Mouse (Mus musculus) cerebellum, adult 2 months (tissue): ENCODE data around the gene Hsd11b1. TPM values are rescaled to one million over a fixed set of nuclear protein-coding genes. Genes with fewer than 3 reads are reported as not detected.

ENCODE experiments used
- DNase-seq, 2 experiments: peaks; one replicate each; pipeline ENCODE4 v3.0.0; 2021
- H3K27ac ChIP-seq: fragments of 200-500 bp; 2 replicates; pipeline ENCODE4 v1.5.1; 2012; ENCODE audit warnings: low read length, control low read depth, inconsistent platforms; ENCODE audit not compliant: insufficient read depth
- H3K27me3 ChIP-seq: fragments of 200-500 bp; 2 replicates; pipeline ENCODE4 v1.6.1; 2012; ENCODE audit warnings: inconsistent platforms, mild to moderate bottlenecking, low read length, moderate library complexity; ENCODE audit not compliant: control insufficient read depth, insufficient read depth
- H3K4me1 ChIP-seq: fragments of 200-500 bp; 2 replicates; pipeline ENCODE4 v1.6.1; 2011; ENCODE audit warnings: low read length; ENCODE audit not compliant: control insufficient read depth, insufficient read depth
- H3K4me3 ChIP-seq: fragments of 200-500 bp; replicated peaks from 2 replicates; pipeline ENCODE3; 2011; ENCODE audit warnings: mild to moderate bottlenecking, low read depth, low read length, control low read depth; ENCODE audit not compliant: insufficient read depth
- CTCF ChIP-seq: fragments of 200-500 bp; IDR thresholded peaks from 2 replicates; pipeline ENCODE4 v1.5.1; 2011; ENCODE audit warnings: low read depth, mild to moderate bottlenecking, control low read depth, low read length, moderate library complexity, borderline replicate concordance; ENCODE audit not compliant: insufficient read depth
- POLR2A ChIP-seq: fragments of 200-500 bp; IDR thresholded peaks from 2 replicates; pipeline ENCODE4 v1.6.1; 2011; ENCODE audit warnings: low read length, control low read depth, borderline replicate concordance; ENCODE audit not compliant: insufficient read depth
- WGBS: fragments of 180-500 bp; shearing (Covaris S2); methylation state at CpG from one replicate; pipeline ENCODE4 v1.1.7; 2018; 5-methylcytosine and 5-hydroxymethylcytosine counted together
- polyA plus RNA-seq: library from polyadenylated mRNA; depleted of rRNA; stranded (reverse); fragments of >200 nt; gene quantifications from 2 replicates; pipeline ENCODE4 v1.2.3, GENCODE M21; 2012

Hsd11b1 gene
- polyA plus RNA-seq, 1 experiment: 94.8 TPM

DNA sequence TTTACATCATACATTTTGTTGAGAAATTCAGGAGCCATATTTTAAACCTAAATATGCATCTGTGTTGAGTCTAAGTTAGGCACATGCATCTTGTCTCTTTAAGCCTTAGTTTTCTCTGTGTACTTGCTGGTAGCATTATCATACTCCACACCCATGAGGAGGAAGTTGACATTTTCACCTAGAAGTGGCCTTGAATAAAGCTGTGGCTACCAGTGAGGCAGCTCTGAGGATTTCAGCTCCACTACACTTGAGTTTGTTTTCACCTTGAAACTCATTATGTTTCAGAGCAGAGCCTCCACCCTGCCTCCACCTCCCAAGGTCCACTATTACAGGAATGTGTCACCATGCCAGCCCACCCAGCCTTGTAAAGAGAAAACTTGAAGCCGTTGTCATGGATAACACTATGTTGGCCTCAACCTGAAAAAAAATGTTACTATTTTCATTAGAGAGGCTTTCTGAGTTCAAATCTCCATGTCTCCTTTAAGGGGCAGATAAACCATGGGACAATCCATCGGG is 29.7 kb downstream of the Hsd11b1 start:
- Histone ChIP-seq H3K4me1 (no peaks in the 10 kb centered on the region), H3K4me3 (no peak overlapping the region), H3K27ac (no peak overlapping the region), H3K27me3 (no peaks in the 10 kb centered on the region)
- WGBS: 91% methylated on average over 2 of the region's 2 CpGs
- TF ChIP-seq POLR2A: no peak
- no peak for TF ChIP-seq CTCF
- no peak for DNase-seq

DNA sequence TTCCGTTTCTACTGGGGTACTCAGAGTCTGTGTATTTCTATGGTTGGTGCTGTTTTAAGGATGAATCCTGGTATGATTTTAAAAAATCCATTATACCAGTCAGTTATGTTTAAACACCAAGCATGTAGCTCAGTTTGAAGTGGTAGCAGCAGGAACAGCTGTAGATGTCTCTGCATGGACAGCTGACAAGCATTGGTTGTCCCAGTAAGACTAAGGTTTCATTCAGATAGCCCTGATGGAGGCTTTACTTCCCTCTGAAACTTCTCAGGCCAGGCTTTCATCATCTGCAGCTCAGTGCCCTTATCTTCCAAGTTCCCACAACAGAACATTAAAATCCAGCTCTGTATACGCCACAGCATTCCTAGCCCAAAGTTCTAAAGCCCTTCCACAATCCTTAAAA is 31.1 kb downstream of the Hsd11b1 start:
- Histone ChIP-seq H3K27ac (no peak overlapping the region), H3K27me3 (no peaks in the 10 kb centered on the region), H3K4me1 (no peaks in the 10 kb centered on the region), H3K4me3 (no peak overlapping the region)
- 97% methylated on average over 2 of the region's 2 CpGs for WGBS
- DNase-seq: no peak
- no peak for TF ChIP-seq CTCF
- no peak for TF ChIP-seq POLR2A

DNA sequence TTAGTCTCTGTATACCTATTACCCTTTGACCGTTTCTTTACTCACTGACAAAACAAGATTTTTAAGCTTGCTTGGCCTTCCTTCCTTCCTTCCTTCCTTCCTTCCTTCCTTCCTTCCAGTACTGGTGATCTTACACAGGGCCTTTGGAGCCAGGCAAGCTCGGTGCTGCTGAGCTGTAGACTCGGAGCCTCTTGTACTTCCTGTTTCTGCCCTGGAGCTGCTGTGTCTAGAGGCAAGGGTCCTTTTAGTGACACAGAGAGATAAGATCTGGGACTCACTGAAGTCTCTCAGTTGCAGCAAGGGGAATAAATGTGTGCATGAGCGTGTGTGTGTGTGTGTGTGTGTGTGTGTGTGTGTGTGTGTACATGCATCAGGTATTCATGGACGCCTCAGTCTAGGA is 32.9 kb downstream of the Hsd11b1 start:
- 76% methylated on average over 5 of the region's 5 CpGs for WGBS
- no peak overlapping the region for H3K27ac ChIP-seq
- H3K4me1 ChIP-seq: no peaks in the 10 kb centered on the region
- DNase-seq: no peak
- TF ChIP-seq CTCF: no peak
- no peak for TF ChIP-seq POLR2A
- H3K4me3 ChIP-seq: no peak overlapping the region
- H3K27me3 ChIP-seq: no peaks in the 10 kb centered on the region

DNA sequence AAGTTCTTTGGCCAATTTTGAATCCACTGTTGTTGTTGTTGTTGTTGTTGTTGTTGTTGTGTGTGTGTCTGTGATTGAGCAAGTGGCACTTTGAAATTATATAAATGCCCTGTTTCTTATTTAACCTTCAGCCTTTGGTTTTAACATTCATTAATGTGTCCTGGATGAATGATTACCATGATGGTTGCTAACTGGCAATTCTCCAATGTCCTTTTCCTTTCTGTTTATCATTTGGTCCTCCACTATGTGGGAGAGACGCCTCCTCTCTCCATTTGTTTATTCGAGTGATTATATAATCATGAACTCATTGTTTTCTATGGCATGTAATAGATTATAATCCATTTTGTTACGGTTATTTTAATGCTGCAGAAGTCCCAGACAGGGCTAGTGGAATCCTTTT is 33.3 kb downstream of the Hsd11b1 start:
- Histone ChIP-seq H3K27me3 (no peaks in the 10 kb centered on the region), H3K27ac (no peak overlapping the region), H3K4me3 (no peak overlapping the region), H3K4me1 (no peaks in the 10 kb centered on the region)
- WGBS: 74% methylated on average over 3 of the region's 3 CpGs
- no peak for DNase-seq
- TF ChIP-seq CTCF: no peak
- TF ChIP-seq POLR2A: no peak

DNA sequence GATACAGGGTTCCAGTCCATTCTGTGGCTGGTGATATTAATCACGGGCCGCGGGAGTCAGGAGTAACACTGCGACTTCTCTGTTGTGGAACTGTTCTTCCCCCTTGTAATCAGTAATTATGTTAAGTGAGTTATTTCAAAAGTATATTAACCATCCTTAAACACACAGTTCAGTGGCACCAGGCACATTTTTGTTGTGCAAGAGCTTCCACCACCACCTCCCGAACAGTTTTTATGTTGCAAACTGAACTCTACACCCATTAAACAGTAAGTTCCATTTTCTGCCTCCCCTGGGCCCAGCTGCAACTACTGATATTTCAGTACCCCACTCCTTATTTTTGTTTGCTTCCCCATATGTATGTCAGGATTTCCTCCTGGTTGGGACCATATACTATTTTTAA is 34.3 kb downstream of the Hsd11b1 start:
- WGBS: 97% methylated on average over 5 of the region's 5 CpGs
- TF ChIP-seq CTCF (no peak), POLR2A (no peak)
- DNase-seq: no peak
- Histone ChIP-seq H3K4me1 (no peaks in the 10 kb centered on the region), H3K4me3 (no peak overlapping the region), H3K27ac (no peak overlapping the region), H3K27me3 (no peaks in the 10 kb centered on the region)

DNA sequence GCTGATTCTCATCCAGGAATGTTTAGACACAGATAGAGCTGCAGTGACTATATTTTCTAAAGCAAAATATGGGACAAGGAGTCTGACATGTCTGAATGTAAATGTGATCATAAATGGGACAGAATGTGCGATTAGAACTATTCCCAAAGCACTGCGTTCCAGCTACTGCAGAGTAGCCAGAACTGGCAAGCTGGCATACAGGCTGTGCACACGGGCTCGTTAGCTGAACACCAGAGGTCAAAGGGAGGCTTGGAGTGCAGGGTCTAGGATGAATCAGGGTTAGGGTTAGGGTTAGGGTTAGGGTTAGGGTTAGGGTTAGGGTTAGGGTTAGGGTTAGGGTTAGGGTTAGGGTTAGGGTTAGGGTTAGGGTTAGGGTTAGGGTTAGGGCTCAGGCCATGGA is 36.3 kb downstream of the Hsd11b1 start:
- TF ChIP-seq POLR2A: no peak
- 77% methylated on average over 4 of the region's 4 CpGs for WGBS
- no peaks in the 10 kb centered on the region for H3K4me1 ChIP-seq
- no peaks in the 10 kb centered on the region for H3K27me3 ChIP-seq
- no peak overlapping the region for H3K27ac ChIP-seq
- no peak overlapping the region for H3K4me3 ChIP-seq
- DNase-seq: no peak

DNA sequence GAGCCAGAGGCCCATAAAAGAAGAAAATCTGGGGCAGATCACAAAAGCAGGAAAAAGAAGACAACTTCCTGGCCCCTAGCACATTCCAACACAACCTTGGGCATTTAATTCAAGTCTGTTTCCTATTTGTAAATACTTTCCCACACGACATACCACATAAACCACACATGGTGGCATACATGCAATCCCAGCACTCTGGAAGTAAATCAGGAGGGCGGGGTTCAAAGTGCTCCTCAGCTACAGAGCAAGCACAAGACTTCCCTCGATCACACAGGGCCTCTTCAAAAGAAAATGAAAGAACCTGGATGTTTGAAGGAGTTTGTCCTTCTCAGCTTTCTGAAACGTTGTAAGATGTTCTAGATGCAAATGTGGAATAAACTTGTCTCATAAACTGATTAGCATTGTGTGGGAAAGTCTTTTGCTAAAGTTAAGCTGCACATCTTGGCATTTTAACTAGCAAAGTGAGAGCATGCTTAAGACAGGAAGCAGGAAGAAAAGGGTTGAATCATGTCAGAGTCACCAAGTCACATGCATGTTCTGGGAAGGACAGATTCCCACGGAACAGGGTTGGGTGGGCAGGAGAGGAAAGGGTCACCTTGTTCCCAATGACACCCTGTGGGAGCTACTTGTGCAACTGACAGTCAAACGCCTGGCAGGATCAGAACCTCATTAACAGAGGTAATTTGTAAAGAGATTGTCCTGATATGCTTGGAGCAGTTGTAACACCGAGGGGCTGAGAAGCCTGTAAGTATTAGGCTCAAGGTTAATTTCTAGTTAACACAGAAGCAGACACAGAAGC is 37.0 kb downstream of the Hsd11b1 start:
- Histone ChIP-seq H3K27ac (no peak overlapping the region), H3K27me3 (no peaks in the 10 kb centered on the region), H3K4me3 (no peak overlapping the region), H3K4me1 (no peaks in the 10 kb centered on the region)
- no peak for TF ChIP-seq POLR2A
- no peak for TF ChIP-seq CTCF
- DNase-seq: no peak
- 54% methylated on average over 7 of the region's 7 CpGs for WGBS

DNA sequence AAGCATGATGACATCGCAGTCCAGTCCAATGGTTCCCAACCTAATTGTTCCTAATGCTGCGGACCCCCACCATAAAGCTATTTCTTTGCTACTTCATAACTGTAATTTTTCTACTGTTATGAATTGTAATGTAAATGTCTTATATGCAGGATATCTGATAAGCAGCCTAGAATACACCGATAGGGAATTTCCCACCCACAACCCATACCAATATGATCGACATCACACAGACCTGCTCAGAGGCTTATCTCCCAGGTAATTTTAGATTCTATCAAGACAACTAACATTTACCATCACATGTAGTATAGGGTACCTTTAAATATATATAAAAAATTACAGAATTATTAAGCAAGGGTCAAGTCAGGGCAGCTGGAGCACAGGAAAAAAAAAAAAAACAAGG is 37.8 kb downstream of the Hsd11b1 start:
- TF ChIP-seq POLR2A (no peak), CTCF (no peak)
- H3K4me3 ChIP-seq: no peak overlapping the region
- no peaks in the 10 kb centered on the region for H3K4me1 ChIP-seq
- WGBS: 96% methylated on average over 4 of the region's 4 CpGs
- DNase-seq: no peak
- no peaks in the 10 kb centered on the region for H3K27me3 ChIP-seq
- H3K27ac ChIP-seq: no peak overlapping the region
